12 mouse cellular contexts compared by ENCODE assay signal in the genomic region with DNA sequence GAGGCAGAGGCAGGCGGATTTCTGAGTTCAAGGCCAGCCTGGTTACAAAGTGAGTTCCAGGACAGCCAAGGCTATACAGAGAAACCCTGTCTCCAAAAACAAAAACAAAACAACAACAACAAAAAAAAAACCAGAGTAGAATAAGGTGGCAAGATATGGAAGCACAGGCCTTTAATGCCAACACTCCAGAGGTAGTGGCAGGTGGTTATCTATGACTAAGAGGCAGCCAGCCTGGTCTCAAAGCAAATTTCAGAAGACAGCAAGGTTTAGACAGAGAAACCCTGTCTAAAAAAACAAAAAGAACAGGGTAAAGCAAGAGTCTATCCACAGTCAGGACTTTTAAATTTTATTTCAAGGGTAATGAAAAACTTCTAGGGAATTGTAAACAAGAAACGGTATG. TPM values are rescaled to one million over a fixed set of nuclear protein-coding genes. Genes with fewer than 3 reads are reported as not detected.
DNase-seq lines count a peak whose midpoint lies in the region; ATAC-seq lines count a peak whose summit lies in the region.
"Had no signal": no experiment of that assay in that cellular context is flagged by ENCODE, and none has a peak within 500 bp of the region (broad histone marks: within the 10 kb centered on the region; RNA-seq: fewer than 3 reads in every experiment).

No protein-coding gene starts in this region.

- no peaks in the 10 kb centered on the region for H3K9me3 ChIP-seq in intestine, embryonic 14.5 days (ENCODE audit: control insufficient read depth, low read length)
- H3K9me3 ChIP-seq in intestine, embryonic 16.5 days (ENCODE audit: control insufficient read depth, low read length): no peaks in the 10 kb centered on the region
- H3K9me3 ChIP-seq in embryonic facial prominence, embryonic 13.5 days: no peaks in the 10 kb centered on the region
- no peaks in the 10 kb centered on the region for H3K9me3 ChIP-seq in hindbrain, embryonic 16.5 days (ENCODE audit: control insufficient read depth, low read length)
- no peaks in the 10 kb centered on the region for H3K9me3 ChIP-seq in midbrain, embryonic 14.5 days (ENCODE audit: control insufficient read depth, low read length)

- DNase-seq in intestine, embryonic 14.5 days (ENCODE audit: low spot score): no peak
- DNase-seq in midbrain, embryonic 14.5 days: no peak
- no peak for DNase-seq in frontal cortex, postnatal 36 days (ENCODE audit: low spot score in 2 of 2)
- no peak for DNase-seq in cerebellum, adult 18-20 months
- no peak for DNase-seq in thymus, postnatal 36 days
- DNase-seq: heart, adult 2 months; kidney, postnatal 25 days; lung, postnatal 10 days had no signal

- H3K36me3 ChIP-seq in intestine, embryonic 14.5 days (ENCODE audit: control insufficient read depth, insufficient read depth, low read length): peaks cover 34% of the 10 kb centered on the region
- H3K36me3 ChIP-seq in intestine, embryonic 16.5 days (ENCODE audit: control insufficient read depth, insufficient read depth, low read length): no peaks in the 10 kb centered on the region; the same call in 1 of the 2 replicates
- H3K36me3 ChIP-seq in embryonic facial prominence, embryonic 13.5 days: peaks cover 37% of the 10 kb centered on the region
- H3K36me3 ChIP-seq in hindbrain, embryonic 16.5 days (ENCODE audit: control insufficient read depth, insufficient read depth, low read length): peaks cover 23% of the 10 kb centered on the region
- peaks cover 37% of the 10 kb centered on the region for H3K36me3 ChIP-seq in midbrain, embryonic 14.5 days (ENCODE audit: control insufficient read depth, insufficient read depth, low read length)

- no peak overlapping the region for H3K4me3 ChIP-seq in intestine, embryonic 14.5 days (ENCODE audit: low read depth, low read length)
- H3K4me3 ChIP-seq in intestine, embryonic 16.5 days (ENCODE audit: low read length): no peak overlapping the region
- H3K4me3 ChIP-seq in embryonic facial prominence, embryonic 13.5 days: peak overlapping the region; percentile 83; the same call in 1 of the 2 replicates
- H3K4me3 ChIP-seq in hindbrain, embryonic 16.5 days (ENCODE audit: low read length): no peak overlapping the region; the same call in 1 of the 2 replicates
- H3K4me3 ChIP-seq in midbrain, embryonic 14.5 days (replicated peaks; ENCODE audit: low read depth, low read length): peak overlapping the region; percentile 79; the same call in 1 of the 2 replicates

- peak overlapping the region; percentile 78 for H3K4me2 ChIP-seq in intestine, embryonic 14.5 days (ENCODE audit: low read length)
- no peak overlapping the region for H3K4me2 ChIP-seq in intestine, embryonic 16.5 days (ENCODE audit: low read depth, low read length)
- peak overlapping the region; percentile 83 for H3K4me2 ChIP-seq in embryonic facial prominence, embryonic 13.5 days
- H3K4me2 ChIP-seq in hindbrain, embryonic 16.5 days (ENCODE audit: low read length): peak overlapping the region; percentile 64
- H3K4me2 ChIP-seq in midbrain, embryonic 14.5 days (ENCODE audit: low read length): peak overlapping the region; percentile 83

- 69% methylated on average over 2 of the region's 2 CpGs for WGBS in intestine, embryonic 14.5 days
- WGBS in intestine, embryonic 16.5 days: 69% methylated on average over 2 of the region's 2 CpGs
- 80% methylated on average over 2 of the region's 2 CpGs for WGBS in embryonic facial prominence, embryonic 13.5 days
- 85% methylated on average over 2 of the region's 2 CpGs for WGBS in hindbrain, embryonic 16.5 days
- WGBS in midbrain, embryonic 14.5 days: 96% methylated on average over 2 of the region's 2 CpGs

- H3K4me1 ChIP-seq in intestine, embryonic 14.5 days (replicated peaks; ENCODE audit: control insufficient read depth, insufficient read depth, low read length): peaks cover 12% of the 10 kb centered on the region
- H3K4me1 ChIP-seq in intestine, embryonic 16.5 days (ENCODE audit: control insufficient read depth, insufficient read depth, low read length): peaks cover 6% of the 10 kb centered on the region
- H3K4me1 ChIP-seq in embryonic facial prominence, embryonic 13.5 days: peaks cover 14% of the 10 kb centered on the region
- peaks cover 13% of the 10 kb centered on the region for H3K4me1 ChIP-seq in hindbrain, embryonic 16.5 days (ENCODE audit: control insufficient read depth, insufficient read depth, low read depth, low read length)
- peaks cover 9% of the 10 kb centered on the region; the same call in 1 of the 2 replicates for H3K4me1 ChIP-seq in midbrain, embryonic 14.5 days (ENCODE audit: control insufficient read depth, insufficient read depth, low read length)

- H3K27ac ChIP-seq in intestine, embryonic 14.5 days (ENCODE audit: low read depth): no peak overlapping the region
- H3K27ac ChIP-seq in intestine, embryonic 16.5 days (ENCODE audit: low read length): no peak overlapping the region
- H3K27ac ChIP-seq in embryonic facial prominence, embryonic 13.5 days: peak overlapping the region; percentile 72; the same call in 1 of the 2 replicates
- no peak overlapping the region for H3K27ac ChIP-seq in hindbrain, embryonic 16.5 days (ENCODE audit: low read depth, low read length)
- no peak overlapping the region for H3K27ac ChIP-seq in midbrain, embryonic 14.5 days (replicated peaks; ENCODE audit: low read depth, low read length)

- H3K9ac ChIP-seq in intestine, embryonic 14.5 days (ENCODE audit: low read length): no peak overlapping the region
- no peak overlapping the region for H3K9ac ChIP-seq in intestine, embryonic 16.5 days (ENCODE audit: low read depth, low read length)
- no peak overlapping the region for H3K9ac ChIP-seq in embryonic facial prominence, embryonic 13.5 days
- H3K9ac ChIP-seq in hindbrain, embryonic 16.5 days (ENCODE audit: low read depth, low read length): no peak overlapping the region
- peak overlapping the region; percentile 89 for H3K9ac ChIP-seq in midbrain, embryonic 14.5 days (replicated peaks; ENCODE audit: low read length)

- no peak for ATAC-seq in intestine, embryonic 14.5 days (replicated peaks; ENCODE audit: low FRiP score, low TSS enrichment, low read depth)
- no peak for ATAC-seq in intestine, embryonic 16.5 days
- no peak for ATAC-seq in embryonic facial prominence, embryonic 13.5 days (ENCODE audit: insufficient number of reproducible peaks, insufficient read depth, low FRiP score, low TSS enrichment, low read depth)
- ATAC-seq in hindbrain, embryonic 16.5 days: no peak
- ATAC-seq in midbrain, embryonic 14.5 days (ENCODE audit: low FRiP score, low TSS enrichment): no peak
- ATAC-seq: activated CD4-positive, CD25-positive, alpha-beta regulatory T cell, adult 4 months had no signal

- no peaks in the 10 kb centered on the region for H3K27me3 ChIP-seq in intestine, embryonic 14.5 days (replicated peaks; ENCODE audit: control insufficient read depth, insufficient read depth, low read length)
- no peaks in the 10 kb centered on the region for H3K27me3 ChIP-seq in intestine, embryonic 16.5 days (replicated peaks; ENCODE audit: control insufficient read depth, insufficient read depth, low read length)
- no peaks in the 10 kb centered on the region for H3K27me3 ChIP-seq in embryonic facial prominence, embryonic 13.5 days
- no peaks in the 10 kb centered on the region for H3K27me3 ChIP-seq in hindbrain, embryonic 16.5 days (replicated peaks; ENCODE audit: control insufficient read depth, insufficient read depth, low read length)
- H3K27me3 ChIP-seq in midbrain, embryonic 14.5 days (ENCODE audit: control insufficient read depth, insufficient read depth, low read length): no peaks in the 10 kb centered on the region

RNA-seq across cellular contexts. Expression of gene Spryd3, which starts 1.3 kb away (rescaled TPM):
- polyA plus RNA-seq in intestine, embryonic 14.5 days (2014; fragmentation: Nextera tagmentation; extraction: Ambion mirVana): 14.4 and 16.1 TPM in 2 replicates
- 27.5 and 28.0 TPM in 2 replicates for polyA plus RNA-seq in intestine, embryonic 16.5 days (2015; fragmentation: Nextera tagmentation; extraction: Ambion mirVana)
- polyA plus RNA-seq in embryonic facial prominence, embryonic 13.5 days (2015; fragmentation: Nextera tagmentation; extraction: Ambion mirVana): 20.4 and 21.6 TPM in 2 replicates
- polyA plus RNA-seq in hindbrain, embryonic 16.5 days (2015; fragmentation: Nextera tagmentation; extraction: Ambion mirVana): 105 and 108 TPM in 2 replicates
- 40.2 and 52.5 TPM in 2 replicates for polyA plus RNA-seq in midbrain, embryonic 14.5 days (2014; fragmentation: Nextera tagmentation; extraction: Ambion mirVana)

RNA-seq across cellular contexts. Expression of gene Igfbp6, which starts 9.5 kb away (rescaled TPM):
- polyA plus RNA-seq in intestine, embryonic 14.5 days (2014; fragmentation: Nextera tagmentation; extraction: Ambion mirVana): 8.8 and 10.4 TPM in 2 replicates
- polyA plus RNA-seq in intestine, embryonic 16.5 days (2015; fragmentation: Nextera tagmentation; extraction: Ambion mirVana): 11.8 and 11.9 TPM in 2 replicates
- polyA plus RNA-seq in embryonic facial prominence, embryonic 13.5 days (2015; fragmentation: Nextera tagmentation; extraction: Ambion mirVana): 1.1 and 1.9 TPM in 2 replicates
- polyA plus RNA-seq in hindbrain, embryonic 16.5 days (2015; fragmentation: Nextera tagmentation; extraction: Ambion mirVana): 3.9 and 4.4 TPM in 2 replicates
- polyA plus RNA-seq in midbrain, embryonic 14.5 days (2014; fragmentation: Nextera tagmentation; extraction: Ambion mirVana): 1.3 and 1.6 TPM in 2 replicates

RNA-seq across cellular contexts. Expression of gene Soat2, which starts 15.6 kb away (rescaled TPM):
- polyA plus RNA-seq in intestine, embryonic 14.5 days (2014; fragmentation: Nextera tagmentation; extraction: Ambion mirVana): 3.0 and 4.7 TPM in 2 replicates
- 25.0 and 31.2 TPM in 2 replicates for polyA plus RNA-seq in intestine, embryonic 16.5 days (2015; fragmentation: Nextera tagmentation; extraction: Ambion mirVana)
- polyA plus RNA-seq in embryonic facial prominence, embryonic 13.5 days (2015; fragmentation: Nextera tagmentation; extraction: Ambion mirVana): 0.88 TPM in 1 of 2 replicates, not detected in the other
- not detected in 2 replicates for polyA plus RNA-seq in hindbrain, embryonic 16.5 days (2015; fragmentation: Nextera tagmentation; extraction: Ambion mirVana)
- not detected in 2 replicates for polyA plus RNA-seq in midbrain, embryonic 14.5 days (2014; fragmentation: Nextera tagmentation; extraction: Ambion mirVana)

RNA-seq across cellular contexts. Expression of gene Tns2, which starts 34.5 kb away (rescaled TPM):
- polyA plus RNA-seq in intestine, embryonic 14.5 days (2014; fragmentation: Nextera tagmentation; extraction: Ambion mirVana): 41.5 and 48.8 TPM in 2 replicates
- 26.4 and 28.6 TPM in 2 replicates for polyA plus RNA-seq in intestine, embryonic 16.5 days (2015; fragmentation: Nextera tagmentation; extraction: Ambion mirVana)
- 40.1 and 49.3 TPM in 2 replicates for polyA plus RNA-seq in embryonic facial prominence, embryonic 13.5 days (2015; fragmentation: Nextera tagmentation; extraction: Ambion mirVana)
- polyA plus RNA-seq in hindbrain, embryonic 16.5 days (2015; fragmentation: Nextera tagmentation; extraction: Ambion mirVana): 8.7 and 14.9 TPM in 2 replicates
- polyA plus RNA-seq in midbrain, embryonic 14.5 days (2014; fragmentation: Nextera tagmentation; extraction: Ambion mirVana): 3.6 and 8.9 TPM in 2 replicates

Comparison
In these comparisons a context has a peak if more than half of its experiments do, and no peak if none do; other contexts are left out.
1. H3K4me3 ChIP-seq: peak in embryonic facial prominence, embryonic 13.5 days (single experiment) and midbrain, embryonic 14.5 days (single experiment); none in intestine, embryonic 14.5 days (single experiment), intestine, embryonic 16.5 days (single experiment) and hindbrain, embryonic 16.5 days (single experiment).